Mouse (Mus musculus): ENCODE measurements around the gene 1110051M20Rik. TPM values are rescaled to one million over a fixed set of nuclear protein-coding genes. Genes with fewer than 3 reads are reported as not detected.
"Not testable (repeated sequence)": the region's sequence is repeated elsewhere in the genome, so short reads cannot be mapped to it uniquely, and the experiment has no call there.

1110051M20Rik gene
- polyA plus RNA-seq, 1 experiment from 2014 or later, result 6.0 TPM

GRCm38 (mm10) chr2:91254725-91255380 is 189.7 kb downstream of the 1110051M20Rik start:
- WGBS (ENCODE audit: insufficient replicate concordance), result 39% methylated on average over 8 of the region's 8 CpGs

GRCm38 (mm10) chr2:91252512-91252911 is 192.0 kb downstream of the 1110051M20Rik start:
- Histone ChIP-seq H3K9me3 (replicated peaks; ENCODE audit: control insufficient read depth, low read length) (no peaks in the 10 kb centered on the region), H3K27me3 (ENCODE audit: control insufficient read depth, insufficient read depth, low read depth, low read length) (peaks cover 55% of the 10 kb centered on the region), H3K36me3 (ENCODE audit: control insufficient read depth, insufficient read depth) (no peaks in the 10 kb centered on the region), H3K4me1 (ENCODE audit: control insufficient read depth, low read depth, low read length) (peaks cover 5% of the 10 kb centered on the region), H3K4me3 (ENCODE audit: low read depth, low read length) (no peak overlapping the region), H3K4me2 (ENCODE audit: low read depth, low read length) (no peak overlapping the region), H3K9ac (ENCODE audit: low read depth, low read length) (no peak overlapping the region), H3K27ac (ENCODE audit: low read length) (no peak overlapping the region)
- ATAC-seq (ENCODE audit: low read depth), result no peak
- WGBS (ENCODE audit: insufficient replicate concordance), result 42% methylated on average over 4 of the region's 4 CpGs

More at GRCm38 (mm10) chr2:91254725-91255380, 189.7 kb downstream of the 1110051M20Rik start:
- Histone ChIP-seq H3K4me3 (ENCODE audit: low read depth, low read length) (no peak overlapping the region), H3K9ac (ENCODE audit: low read depth, low read length) (no peak overlapping the region), H3K4me1 (ENCODE audit: control insufficient read depth, low read depth, low read length) (peaks cover 5% of the 10 kb centered on the region), H3K27me3 (ENCODE audit: control insufficient read depth, insufficient read depth, low read depth, low read length) (peaks cover 75% of the 10 kb centered on the region), H3K9me3 (replicated peaks; ENCODE audit: control insufficient read depth, low read length) (no peaks in the 10 kb centered on the region), H3K27ac (ENCODE audit: low read length) (no peak overlapping the region), H3K36me3 (ENCODE audit: control insufficient read depth, insufficient read depth) (no peaks in the 10 kb centered on the region), H3K4me2 (ENCODE audit: low read depth, low read length) (no peak overlapping the region)
- no peak for ATAC-seq (ENCODE audit: low read depth)

- peaks cover 50% of the 10 kb centered on the region for H3K27me3 ChIP-seq (ENCODE audit: control insufficient read depth, insufficient read depth, low read depth, low read length)
- 50% methylated on average over 4 of the region's 4 CpGs for WGBS (ENCODE audit: insufficient replicate concordance)
Observed at GRCm38 (mm10) chr2:91252001-91252400, 192.5 kb downstream of the 1110051M20Rik start.

GRCm38 (mm10) chr2:91248366-91248765 is 196.1 kb downstream of the 1110051M20Rik start:
- no peak overlapping the region for H3K4me2 ChIP-seq (ENCODE audit: low read depth, low read length)
- H3K36me3 ChIP-seq (ENCODE audit: control insufficient read depth, insufficient read depth), result no peaks in the 10 kb centered on the region
- peaks cover 16% of the 10 kb centered on the region for H3K4me1 ChIP-seq (ENCODE audit: control insufficient read depth, low read depth, low read length)
- ATAC-seq (ENCODE audit: low read depth), result no peak
- H3K9ac ChIP-seq (ENCODE audit: low read depth, low read length), result no peak overlapping the region
- H3K27me3 ChIP-seq (ENCODE audit: control insufficient read depth, insufficient read depth, low read depth, low read length), result peaks cover 14% of the 10 kb centered on the region
- no peaks in the 10 kb centered on the region for H3K9me3 ChIP-seq (replicated peaks; ENCODE audit: control insufficient read depth, low read length)
- no peak overlapping the region for H3K27ac ChIP-seq (ENCODE audit: low read length)
- whole genome bisulfite sequencing (ENCODE audit: insufficient replicate concordance), result 69% methylated on average over 4 of the region's 4 CpGs
- no peak overlapping the region for H3K4me3 ChIP-seq (ENCODE audit: low read depth, low read length)

More at GRCm38 (mm10) chr2:91252001-91252400, 192.5 kb downstream of the 1110051M20Rik start:
- no peak overlapping the region for H3K27ac ChIP-seq (ENCODE audit: low read length)
- H3K4me1 ChIP-seq (ENCODE audit: control insufficient read depth, low read depth, low read length), result peaks cover 5% of the 10 kb centered on the region
- ATAC-seq (ENCODE audit: low read depth), result no peak
- H3K9me3 ChIP-seq (replicated peaks; ENCODE audit: control insufficient read depth, low read length), result no peaks in the 10 kb centered on the region
- no peak overlapping the region for H3K9ac ChIP-seq (ENCODE audit: low read depth, low read length)
- no peak overlapping the region for H3K4me3 ChIP-seq (ENCODE audit: low read depth, low read length)
- H3K4me2 ChIP-seq (ENCODE audit: low read depth, low read length), result no peak overlapping the region
- H3K36me3 ChIP-seq (ENCODE audit: control insufficient read depth, insufficient read depth), result no peaks in the 10 kb centered on the region

- Histone ChIP-seq H3K9me3 (replicated peaks; ENCODE audit: control insufficient read depth, low read length) (no peaks in the 10 kb centered on the region), H3K36me3 (ENCODE audit: control insufficient read depth, insufficient read depth) (no peaks in the 10 kb centered on the region), H3K27me3 (ENCODE audit: control insufficient read depth, insufficient read depth, low read depth, low read length) (no peaks in the 10 kb centered on the region), H3K4me1 (ENCODE audit: control insufficient read depth, low read depth, low read length) (peaks cover 27% of the 10 kb centered on the region), H3K4me3 (ENCODE audit: low read depth, low read length) (no peak overlapping the region), H3K4me2 (ENCODE audit: low read depth, low read length) (no peak overlapping the region), H3K9ac (ENCODE audit: low read depth, low read length) (no peak overlapping the region), H3K27ac (ENCODE audit: low read length) (no peak overlapping the region)
- peak; percentile 89 for ATAC-seq (ENCODE audit: low read depth)
- WGBS (ENCODE audit: insufficient replicate concordance), result 44% methylated on average over 5 of the region's 5 CpGs
Observed at GRCm38 (mm10) chr2:91244557-91245228, 199.8 kb downstream of the 1110051M20Rik start.

GRCm38 (mm10) chr2:91243416-91243815 is 201.1 kb downstream of the 1110051M20Rik start:
- Histone ChIP-seq H3K4me1 (ENCODE audit: control insufficient read depth, low read depth, low read length) (peaks cover 27% of the 10 kb centered on the region), H3K27me3 (ENCODE audit: control insufficient read depth, insufficient read depth, low read depth, low read length) (no peaks in the 10 kb centered on the region), H3K27ac (ENCODE audit: low read length) (no peak overlapping the region), H3K9ac (ENCODE audit: low read depth, low read length) (no peak overlapping the region), H3K36me3 (ENCODE audit: control insufficient read depth, insufficient read depth) (no peaks in the 10 kb centered on the region), H3K9me3 (replicated peaks; ENCODE audit: control insufficient read depth, low read length) (no peaks in the 10 kb centered on the region), H3K4me2 (ENCODE audit: low read depth, low read length) (no peak overlapping the region), H3K4me3 (ENCODE audit: low read depth, low read length) (no peak overlapping the region)
- 62% methylated on average over 3 of the region's 3 CpGs for WGBS (ENCODE audit: insufficient replicate concordance)
- no peak for ATAC-seq (ENCODE audit: low read depth)

GRCm38 (mm10) chr2:91242547-91242946 is 202.0 kb downstream of the 1110051M20Rik start:
- H3K9me3 ChIP-seq (replicated peaks; ENCODE audit: control insufficient read depth, low read length), result no peaks in the 10 kb centered on the region
- H3K27ac ChIP-seq (ENCODE audit: low read length), result peak overlapping the region; percentile 12; the same call in 1 of the 2 replicates
- H3K4me2 ChIP-seq (ENCODE audit: low read depth, low read length), result no peak overlapping the region
- WGBS (ENCODE audit: insufficient replicate concordance), result 33% methylated on average over 5 of the region's 5 CpGs
- ATAC-seq (ENCODE audit: low read depth), result peak; percentile 71
- H3K4me1 ChIP-seq (ENCODE audit: control insufficient read depth, low read depth, low read length), result peaks cover 29% of the 10 kb centered on the region
- no peaks in the 10 kb centered on the region for H3K27me3 ChIP-seq (ENCODE audit: control insufficient read depth, insufficient read depth, low read depth, low read length)
- H3K9ac ChIP-seq (ENCODE audit: low read depth, low read length), result no peak overlapping the region
- no peaks in the 10 kb centered on the region for H3K36me3 ChIP-seq (ENCODE audit: control insufficient read depth, insufficient read depth)
- H3K4me3 ChIP-seq (ENCODE audit: low read depth, low read length), result no peak overlapping the region

- Histone ChIP-seq H3K9ac (ENCODE audit: low read depth, low read length) (peak overlapping the region; percentile 77), H3K27ac (ENCODE audit: low read length) (peak overlapping the region; percentile 95), H3K4me2 (ENCODE audit: low read depth, low read length) (peak overlapping the region; percentile 99), H3K4me1 (ENCODE audit: control insufficient read depth, low read depth, low read length) (peaks cover 15% of the 10 kb centered on the region), H3K4me3 (ENCODE audit: low read depth, low read length) (peak overlapping the region; percentile 72)
- H3K27me3 ChIP-seq (ENCODE audit: control insufficient read depth, insufficient read depth, low read depth, low read length); H3K36me3 ChIP-seq (ENCODE audit: control insufficient read depth, insufficient read depth); H3K9me3 ChIP-seq (replicated peaks; ENCODE audit: control insufficient read depth, low read length): not testable (repeated sequence)
- ATAC-seq (ENCODE audit: low read depth), result peak; percentile 7; the same call in 1 of the 2 replicates
- 7% methylated on average over 4 of the region's 4 CpGs for WGBS (ENCODE audit: insufficient replicate concordance)
Observed at GRCm38 (mm10) chr2:91237511-91238080, 206.9 kb downstream of the 1110051M20Rik start.
